Mouse (Mus musculus): ENCODE results near the gene Stat3. TPM values are rescaled to one million over a fixed set of nuclear protein-coding genes. Genes with fewer than 3 reads are reported as not detected.

Gene Stat3
- polyA plus RNA-seq, 1 experiment from 2014 or later, result 39.4 TPM

DNA sequence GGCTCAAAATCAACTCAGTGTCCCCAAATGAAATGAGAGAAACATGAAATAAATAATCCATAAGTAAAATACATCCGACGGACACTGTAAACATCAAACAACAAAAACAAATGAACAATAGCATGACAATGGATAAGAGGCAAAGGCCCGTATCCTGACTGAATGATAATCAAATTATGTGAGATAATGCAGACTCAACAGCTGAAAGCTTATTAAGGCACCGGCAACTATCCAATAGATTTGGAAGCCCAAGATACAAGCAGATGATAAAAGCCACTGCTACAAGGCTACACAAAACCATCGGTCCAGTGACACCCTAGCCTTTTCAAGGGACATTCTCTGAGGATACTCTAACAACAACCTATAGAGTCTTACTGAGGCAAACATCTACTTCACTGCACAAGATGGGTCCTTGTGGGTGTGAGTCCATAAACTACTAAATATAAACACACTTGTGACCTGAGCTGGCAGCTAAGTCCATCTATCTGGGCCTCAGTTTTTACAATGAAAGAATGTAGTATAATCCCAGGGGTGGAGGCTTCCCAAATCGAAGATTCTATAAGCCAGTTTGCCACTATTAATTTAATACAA is 90.5 kb downstream of the Stat3 start:
- no peaks in the 10 kb centered on the region for H3K27me3 ChIP-seq (ENCODE audit: control insufficient read depth, insufficient read depth, low read length)
- peak overlapping the region; percentile 86; the same call in 1 of the 2 replicates for H3K4me3 ChIP-seq (ENCODE audit: low read depth, low read length)
- H3K4me1 ChIP-seq (ENCODE audit: control insufficient read depth, insufficient read depth, low read length), result peaks cover 6% of the 10 kb centered on the region; the same call in 1 of the 2 replicates
- WGBS, result 81% methylated on average over 6 of the region's 6 CpGs
- peak overlapping the region; percentile 95; the same call in 1 of the 2 replicates for H3K4me2 ChIP-seq (ENCODE audit: low read depth, severe bottlenecking)
- no peak overlapping the region for H3K27ac ChIP-seq (replicated peaks; ENCODE audit: low read depth, low read length)
- no peak for DNase-seq (ENCODE audit: low spot score)
- no peaks in the 10 kb centered on the region for H3K36me3 ChIP-seq (ENCODE audit: control insufficient read depth, insufficient read depth, low read length)
- H3K9me3 ChIP-seq (ENCODE audit: control insufficient read depth, low read length), result no peaks in the 10 kb centered on the region
- no peak overlapping the region for H3K9ac ChIP-seq (ENCODE audit: low read length)
- no peak for ATAC-seq (ENCODE audit: insufficient number of reproducible peaks, low FRiP score, low TSS enrichment, low read depth)

- H3K27me3 ChIP-seq (ENCODE audit: control insufficient read depth, insufficient read depth, low read length), result no peaks in the 10 kb centered on the region
- no peak for ATAC-seq (ENCODE audit: insufficient number of reproducible peaks, low FRiP score, low TSS enrichment, low read depth)
Observed at GRCm38 (mm10) chr11:100848080-100848479, 91.3 kb downstream of the Stat3 start.

DNA sequence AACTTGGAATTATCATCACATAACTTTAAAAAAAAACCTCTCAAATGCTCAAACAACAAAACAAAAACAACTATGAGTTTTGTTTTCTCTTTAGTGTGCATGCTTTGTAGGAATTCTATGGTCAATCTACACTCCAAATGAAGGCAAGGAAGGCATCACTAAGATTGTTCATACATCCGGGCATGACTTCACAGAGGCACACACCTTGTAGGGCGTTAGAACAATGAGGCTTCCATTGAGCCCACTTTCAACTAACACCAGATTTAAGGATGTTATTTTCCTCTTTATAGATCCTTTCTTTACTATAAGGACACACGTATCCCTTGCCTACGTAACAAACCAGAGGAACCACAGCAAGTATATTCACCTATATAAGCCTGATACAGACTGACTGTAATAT is 91.8 kb downstream of the Stat3 start:
- no peak overlapping the region for H3K4me2 ChIP-seq (ENCODE audit: low read depth, severe bottlenecking)
- no peaks in the 10 kb centered on the region for H3K9me3 ChIP-seq (ENCODE audit: control insufficient read depth, low read length)
- no peak overlapping the region for H3K27ac ChIP-seq (replicated peaks; ENCODE audit: low read depth, low read length)
- 94% methylated on average over 4 of the region's 4 CpGs for WGBS
- no peaks in the 10 kb centered on the region for H3K36me3 ChIP-seq (ENCODE audit: control insufficient read depth, insufficient read depth, low read length)
- H3K4me3 ChIP-seq (ENCODE audit: low read depth, low read length), result no peak overlapping the region
- H3K27me3 ChIP-seq (ENCODE audit: control insufficient read depth, insufficient read depth, low read length), result no peaks in the 10 kb centered on the region
- ATAC-seq (ENCODE audit: insufficient number of reproducible peaks, low FRiP score, low TSS enrichment, low read depth) (no peak), DNase-seq (ENCODE audit: low spot score) (no peak)
- H3K4me1 ChIP-seq (ENCODE audit: control insufficient read depth, insufficient read depth, low read length), result peaks cover 6% of the 10 kb centered on the region; the same call in 1 of the 2 replicates
- H3K9ac ChIP-seq (ENCODE audit: low read length), result no peak overlapping the region

More at GRCm38 (mm10) chr11:100848080-100848479, 91.3 kb downstream of the Stat3 start:
- peaks cover 6% of the 10 kb centered on the region; the same call in 1 of the 2 replicates for H3K4me1 ChIP-seq (ENCODE audit: control insufficient read depth, insufficient read depth, low read length)
- DNase-seq (ENCODE audit: low spot score), result no peak
- H3K9me3 ChIP-seq (ENCODE audit: control insufficient read depth, low read length), result no peaks in the 10 kb centered on the region
- no peak overlapping the region for H3K4me2 ChIP-seq (ENCODE audit: low read depth, severe bottlenecking)
- H3K4me3 ChIP-seq (ENCODE audit: low read depth, low read length), result no peak overlapping the region
- 76% methylated on average over 4 of the region's 4 CpGs for WGBS
- H3K36me3 ChIP-seq (ENCODE audit: control insufficient read depth, insufficient read depth, low read length), result no peaks in the 10 kb centered on the region
- H3K27ac ChIP-seq (replicated peaks; ENCODE audit: low read depth, low read length), result no peak overlapping the region
- no peak overlapping the region for H3K9ac ChIP-seq (ENCODE audit: low read length)

DNA sequence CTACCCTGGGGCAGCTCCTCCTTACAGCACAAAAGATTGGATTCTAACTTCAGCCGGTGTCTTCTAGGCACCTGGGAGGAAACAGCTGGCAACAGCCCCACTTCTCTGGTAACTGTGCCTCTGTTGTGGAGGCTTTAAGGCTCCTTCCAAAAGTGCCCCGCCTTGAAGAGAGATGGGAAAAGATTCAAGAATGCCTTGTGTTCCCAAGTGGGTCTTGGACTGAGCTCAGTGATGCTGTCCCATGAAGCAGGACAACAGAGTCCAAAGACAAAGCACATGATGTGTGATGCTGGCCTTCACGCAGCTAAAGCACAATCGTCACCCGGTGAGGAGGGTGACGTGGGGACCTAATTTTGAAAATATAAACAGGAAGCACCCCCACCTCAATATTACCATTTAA is 93.5 kb downstream of the Stat3 start:
- WGBS, result 87% methylated on average over 6 of the region's 6 CpGs
- no peak overlapping the region for H3K9ac ChIP-seq (ENCODE audit: low read length)
- H3K4me2 ChIP-seq (ENCODE audit: low read depth, severe bottlenecking), result no peak overlapping the region
- H3K4me3 ChIP-seq (ENCODE audit: low read depth, low read length), result no peak overlapping the region
- DNase-seq (ENCODE audit: low spot score), result no peak
- ATAC-seq (ENCODE audit: insufficient number of reproducible peaks, low FRiP score, low TSS enrichment, low read depth), result no peak
- H3K27me3 ChIP-seq (ENCODE audit: control insufficient read depth, insufficient read depth, low read length), result no peaks in the 10 kb centered on the region
- H3K4me1 ChIP-seq (ENCODE audit: control insufficient read depth, insufficient read depth, low read length), result no peaks in the 10 kb centered on the region; the same call in 1 of the 2 replicates
- H3K36me3 ChIP-seq (ENCODE audit: control insufficient read depth, insufficient read depth, low read length), result no peaks in the 10 kb centered on the region
- H3K9me3 ChIP-seq (ENCODE audit: control insufficient read depth, low read length), result no peaks in the 10 kb centered on the region
- no peak overlapping the region for H3K27ac ChIP-seq (replicated peaks; ENCODE audit: low read depth, low read length)

DNA sequence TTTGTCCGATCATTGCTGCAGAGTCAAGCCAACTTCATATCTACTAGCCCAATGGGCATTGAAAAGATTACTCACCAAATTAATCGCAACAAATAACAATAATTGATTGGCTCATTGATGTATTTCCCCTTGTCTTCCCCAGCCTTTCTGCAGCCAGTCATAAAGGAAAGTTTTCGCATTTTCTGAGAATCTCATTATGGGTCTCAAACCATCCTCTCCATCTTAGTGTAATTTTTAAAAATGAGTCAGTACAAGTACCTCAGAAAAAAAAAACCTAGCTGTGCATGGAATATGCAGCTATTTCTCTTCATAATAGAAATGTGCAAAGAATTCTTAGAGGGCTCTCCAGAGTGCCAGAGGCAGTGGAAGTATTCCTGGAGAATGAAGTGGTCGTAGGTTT is 95.2 kb downstream of the Stat3 start:
- Histone ChIP-seq H3K27ac (replicated peaks; ENCODE audit: low read depth, low read length) (no peak overlapping the region), H3K4me2 (ENCODE audit: low read depth, severe bottlenecking) (no peak overlapping the region), H3K27me3 (ENCODE audit: control insufficient read depth, insufficient read depth, low read length) (no peaks in the 10 kb centered on the region), H3K4me1 (ENCODE audit: control insufficient read depth, insufficient read depth, low read length) (no peaks in the 10 kb centered on the region; the same call in 1 of the 2 replicates), H3K9ac (ENCODE audit: low read length) (no peak overlapping the region), H3K9me3 (ENCODE audit: control insufficient read depth, low read length) (no peaks in the 10 kb centered on the region), H3K36me3 (ENCODE audit: control insufficient read depth, insufficient read depth, low read length) (no peaks in the 10 kb centered on the region), H3K4me3 (ENCODE audit: low read depth, low read length) (no peak overlapping the region)
- 87% methylated on average over 4 of the region's 4 CpGs for WGBS
- ATAC-seq (ENCODE audit: insufficient number of reproducible peaks, low FRiP score, low TSS enrichment, low read depth) (no peak), DNase-seq (ENCODE audit: low spot score) (no peak)

DNA sequence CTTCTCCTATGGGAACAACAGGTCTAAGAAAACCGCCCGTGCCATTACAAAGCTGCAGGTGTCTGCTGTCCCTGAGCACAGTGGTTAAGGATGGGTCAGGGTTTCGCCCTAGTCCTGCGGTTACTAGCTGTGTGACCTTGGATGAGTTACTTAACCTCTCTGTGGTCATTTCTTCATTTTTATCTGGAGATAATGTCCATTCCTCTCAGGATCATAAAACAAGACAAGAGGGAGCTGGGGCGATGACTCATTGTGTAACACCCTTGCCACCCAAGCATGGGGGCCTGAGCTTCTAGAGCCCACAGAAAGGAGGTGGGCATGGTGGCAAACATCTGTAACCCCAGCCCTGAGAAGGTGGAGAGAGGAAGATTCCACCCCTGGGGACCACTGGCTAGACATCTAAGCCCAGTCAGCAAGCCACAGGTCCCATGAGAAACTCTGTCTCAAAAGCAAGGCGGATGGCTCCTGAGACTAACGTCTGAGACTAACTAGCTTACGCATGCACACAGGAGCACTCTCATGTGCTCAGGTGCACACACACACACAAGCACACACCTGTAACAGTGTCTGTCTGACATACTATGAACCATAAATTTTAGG is 96.2 kb downstream of the Stat3 start:
- Histone ChIP-seq H3K4me2 (ENCODE audit: low read depth, severe bottlenecking) (no peak overlapping the region), H3K27me3 (ENCODE audit: control insufficient read depth, insufficient read depth, low read length) (no peaks in the 10 kb centered on the region), H3K9ac (ENCODE audit: low read length) (no peak overlapping the region), H3K27ac (replicated peaks; ENCODE audit: low read depth, low read length) (no peak overlapping the region), H3K4me3 (ENCODE audit: low read depth, low read length) (no peak overlapping the region), H3K4me1 (ENCODE audit: control insufficient read depth, insufficient read depth, low read length) (no peaks in the 10 kb centered on the region), H3K9me3 (ENCODE audit: control insufficient read depth, low read length) (no peaks in the 10 kb centered on the region), H3K36me3 (ENCODE audit: control insufficient read depth, insufficient read depth, low read length) (no peaks in the 10 kb centered on the region)
- DNase-seq (ENCODE audit: low spot score), result no peak
- WGBS, result 93% methylated on average over 8 of the region's 8 CpGs
- no peak for ATAC-seq (ENCODE audit: insufficient number of reproducible peaks, low FRiP score, low TSS enrichment, low read depth)

DNA sequence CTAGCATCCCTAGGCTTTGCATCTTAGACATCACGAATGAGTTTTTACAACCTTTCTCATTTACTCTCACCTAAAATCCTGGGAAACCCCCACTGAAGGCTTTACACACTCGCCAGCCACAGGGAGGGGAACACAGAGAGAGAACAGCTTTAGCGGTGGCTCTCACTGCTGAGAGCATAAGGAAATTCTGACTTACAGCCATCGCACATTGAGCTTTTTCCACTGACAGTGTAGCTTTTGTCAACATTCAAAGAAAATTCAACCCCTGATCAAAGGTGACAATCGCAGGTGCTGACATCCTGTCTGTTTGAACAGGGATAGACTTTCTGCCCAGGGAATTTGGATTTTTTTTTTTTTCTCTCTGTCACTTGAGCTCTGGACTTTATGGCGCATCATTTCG is 97.3 kb downstream of the Stat3 start:
- 83% methylated on average over 7 of the region's 7 CpGs for WGBS
- Histone ChIP-seq H3K9ac (ENCODE audit: low read length) (no peak overlapping the region), H3K4me3 (ENCODE audit: low read depth, low read length) (no peak overlapping the region), H3K9me3 (ENCODE audit: control insufficient read depth, low read length) (no peaks in the 10 kb centered on the region), H3K4me1 (ENCODE audit: control insufficient read depth, insufficient read depth, low read length) (no peaks in the 10 kb centered on the region), H3K27me3 (ENCODE audit: control insufficient read depth, insufficient read depth, low read length) (no peaks in the 10 kb centered on the region), H3K36me3 (ENCODE audit: control insufficient read depth, insufficient read depth, low read length) (no peaks in the 10 kb centered on the region), H3K27ac (replicated peaks; ENCODE audit: low read depth, low read length) (no peak overlapping the region), H3K4me2 (ENCODE audit: low read depth, severe bottlenecking) (no peak overlapping the region)
- ATAC-seq (ENCODE audit: insufficient number of reproducible peaks, low FRiP score, low TSS enrichment, low read depth) (no peak), DNase-seq (ENCODE audit: low spot score) (no peak)

DNA sequence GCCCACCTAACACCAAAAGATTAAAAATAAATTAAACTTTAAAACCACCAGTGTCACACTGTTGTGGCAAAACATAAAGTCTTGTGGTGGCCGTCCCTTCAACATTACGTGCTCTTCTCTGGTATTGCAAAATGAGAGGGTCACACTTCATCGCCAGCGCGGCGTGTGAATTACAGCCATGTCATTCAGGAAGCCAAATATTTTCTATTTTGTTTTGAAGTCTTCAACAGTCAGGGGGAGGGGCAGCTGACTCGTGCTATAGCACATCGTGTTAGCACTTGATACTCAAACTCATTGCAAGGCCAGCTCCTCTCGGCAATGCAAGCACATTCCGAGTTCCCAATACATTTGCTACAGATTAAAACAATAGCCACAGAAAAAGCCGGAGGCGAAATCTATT is 98.5 kb downstream of the Stat3 start:
- no peaks in the 10 kb centered on the region for H3K4me1 ChIP-seq (ENCODE audit: control insufficient read depth, insufficient read depth, low read length)
- no peaks in the 10 kb centered on the region for H3K36me3 ChIP-seq (ENCODE audit: control insufficient read depth, insufficient read depth, low read length)
- H3K9ac ChIP-seq (ENCODE audit: low read length), result no peak overlapping the region
- H3K27ac ChIP-seq (replicated peaks; ENCODE audit: low read depth, low read length), result no peak overlapping the region
- no peak overlapping the region for H3K4me2 ChIP-seq (ENCODE audit: low read depth, severe bottlenecking)
- no peak overlapping the region for H3K4me3 ChIP-seq (ENCODE audit: low read depth, low read length)
- DNase-seq (ENCODE audit: low spot score) (no peak), ATAC-seq (ENCODE audit: insufficient number of reproducible peaks, low FRiP score, low TSS enrichment, low read depth) (no peak)
- WGBS, result 76% methylated on average over 12 of the region's 12 CpGs
- H3K27me3 ChIP-seq (ENCODE audit: control insufficient read depth, insufficient read depth, low read length), result no peaks in the 10 kb centered on the region
- no peaks in the 10 kb centered on the region for H3K9me3 ChIP-seq (ENCODE audit: control insufficient read depth, low read length)
